Mouse (Mus musculus) ES-Bruce4 (cell line): ENCODE data around the gene Ksr2.

ENCODE experiments used
- CTCF ChIP-seq: IDR thresholded peaks from one replicate; pipeline ENCODE4 v1.8.1; 2011; ENCODE audit warnings: low read depth, low read length
- POLR2A ChIP-seq: IDR thresholded peaks from one replicate; pipeline ENCODE4 v1.8.1; 2011; ENCODE audit warnings: low read length; ENCODE audit not compliant: insufficient read depth

- TF ChIP-seq CTCF = no peak
- peak; percentile 39 for TF ChIP-seq POLR2A
These were observed 24.9 kb upstream of the Ksr2 start, which contains the start of gene Rfc5 for GRCm38 (mm10) chr5:117388877-117389276.
